In the genomic region with DNA sequence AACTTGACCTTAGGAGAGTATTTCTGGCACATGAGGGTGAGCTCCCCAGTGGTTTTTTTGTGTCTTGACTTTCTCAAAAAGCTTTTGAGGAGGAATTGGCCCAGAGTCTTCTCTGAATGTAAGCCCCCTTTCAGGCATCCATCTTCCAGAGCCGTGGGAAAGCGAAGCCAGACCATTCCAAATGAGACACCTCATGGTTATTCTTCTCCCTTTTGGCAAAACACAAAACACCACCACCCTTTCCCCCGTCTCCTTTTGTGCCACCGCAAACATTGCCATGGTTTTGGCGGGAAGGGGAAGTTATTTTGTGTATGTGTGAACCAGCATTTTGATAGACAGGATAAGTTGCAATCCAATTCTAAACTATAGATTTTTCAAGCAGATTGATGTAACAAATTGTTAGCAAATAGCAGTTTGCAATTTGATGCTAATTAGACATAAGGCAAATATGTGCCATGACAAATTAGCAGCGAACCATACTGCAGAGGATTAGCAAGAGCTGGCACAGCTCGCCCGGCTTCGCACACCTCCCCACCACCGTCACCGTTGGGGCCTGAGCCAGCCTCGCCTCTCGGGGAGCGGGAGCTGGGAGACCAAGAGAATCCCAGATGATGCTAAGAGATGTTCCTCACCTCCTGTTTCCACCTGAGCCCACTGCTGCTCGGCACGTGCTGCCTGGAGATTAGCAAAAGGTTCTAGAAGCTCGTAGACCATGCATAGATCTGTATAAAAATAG, we compare ENCODE assay signal across 14 mouse cellular contexts.
DNase-seq lines count a peak whose midpoint lies in the region; ATAC-seq lines count a peak whose summit lies in the region.
"Had no signal": no experiment of that assay in that cellular context is flagged by ENCODE, and none has a peak within 500 bp of the region (broad histone marks: within the 10 kb centered on the region; RNA-seq: fewer than 3 reads in every experiment).

No protein-coding gene starts in this region.

- H3K4me2 ChIP-seq in midbrain, embryonic 16.5 days (ENCODE audit: low read length), result no peak overlapping the region
- H3K4me2 ChIP-seq: kidney, embryonic 15.5 days; liver, embryonic 13.5 days had no signal

- no peak for DNase-seq in frontal cortex, postnatal 14 days (ENCODE audit: low spot score in 2 of 2)
- no peak for DNase-seq in midbrain, embryonic 10.5 days (ENCODE audit: low spot score)
- DNase-seq in left cerebral cortex, postnatal 36 days (ENCODE audit: low spot score in 2 of 2), result peak; percentile 27 to 58
- DNase-seq in embryo, embryonic 9.5 days (ENCODE audit: extremely low spot score), result no peak
- DNase-seq in urinary bladder, postnatal 10 days (ENCODE audit: low spot score), result no peak
- DNase-seq in kidney, adult 11 months, result no peak
- DNase-seq: heart, adult 18-20 months; heart, postnatal 36 days; liver, embryonic 13.5 days; thymus, postnatal 25 days had no signal

- H3K27me3 ChIP-seq in midbrain, embryonic 16.5 days (ENCODE audit: control insufficient read depth, insufficient read depth, low read depth, low read length), result no peaks in the 10 kb centered on the region
- no peaks in the 10 kb centered on the region for H3K27me3 ChIP-seq in midbrain, embryonic 10.5 days (ENCODE audit: low read depth, poor library complexity, severe bottlenecking)
- H3K27me3 ChIP-seq: kidney, embryonic 15.5 days; liver, embryonic 13.5 days had no signal

- H3K27ac ChIP-seq in midbrain, embryonic 16.5 days (ENCODE audit: low read length), result no peak overlapping the region
- no peak overlapping the region for H3K27ac ChIP-seq in midbrain, embryonic 10.5 days (replicated peaks)
- H3K27ac ChIP-seq: kidney, embryonic 15.5 days; liver, embryonic 13.5 days had no signal

- 72% methylated on average over 17 of the region's 17 CpGs for WGBS in midbrain, embryonic 16.5 days
- WGBS in midbrain, embryonic 10.5 days, result 91% methylated on average over 17 of the region's 17 CpGs

- ATAC-seq in frontal cortex, adult (ENCODE audit: low TSS enrichment), result peak; percentile 90
- ATAC-seq in midbrain, embryonic 16.5 days, result 0 out of 2 replicates have a peak, but pooled peaks have one; percentile 70

- no peaks in the 10 kb centered on the region for H3K36me3 ChIP-seq in midbrain, embryonic 16.5 days (ENCODE audit: control insufficient read depth, insufficient read depth, low read length)
- H3K36me3 ChIP-seq in midbrain, embryonic 10.5 days, result no peaks in the 10 kb centered on the region
- H3K36me3 ChIP-seq: kidney, embryonic 15.5 days; liver, embryonic 13.5 days had no signal

- H3K9ac ChIP-seq in midbrain, embryonic 16.5 days (ENCODE audit: low read depth, low read length), result no peak overlapping the region
- H3K9ac ChIP-seq: kidney, embryonic 15.5 days; liver, embryonic 13.5 days had no signal

- no peak overlapping the region for H3K4me3 ChIP-seq in midbrain, embryonic 16.5 days (ENCODE audit: low read depth, low read length)
- no peak overlapping the region for H3K4me3 ChIP-seq in midbrain, embryonic 10.5 days
- H3K4me3 ChIP-seq: kidney, embryonic 15.5 days; liver, embryonic 13.5 days; myocyte had no signal

- intact Hi-C loops in left cerebral cortex, postnatal 36 days (cut with DNase I), result no loop called here

- no peaks in the 10 kb centered on the region for H3K4me1 ChIP-seq in midbrain, embryonic 16.5 days (ENCODE audit: control insufficient read depth, insufficient read depth, low read length)
- no peaks in the 10 kb centered on the region for H3K4me1 ChIP-seq in midbrain, embryonic 10.5 days
- H3K4me1 ChIP-seq: kidney, embryonic 15.5 days; liver, embryonic 13.5 days had no signal

- H3K9me3 ChIP-seq in midbrain, embryonic 16.5 days (replicated peaks; ENCODE audit: control insufficient read depth, low read length, poor library complexity, severe bottlenecking), result peaks cover under 1% of the 10 kb centered on the region; the same call in 1 of the 2 replicates
- no peaks in the 10 kb centered on the region for H3K9me3 ChIP-seq in midbrain, embryonic 10.5 days (replicated peaks)
- H3K9me3 ChIP-seq: kidney, embryonic 15.5 days; liver, embryonic 13.5 days had no signal

Comparison
In these comparisons a context has a peak if more than half of its experiments do, and no peak if none do; other contexts are left out.
1. DNase-seq: peak in left cerebral cortex, postnatal 36 days (2 of 2); none in frontal cortex, postnatal 14 days (0 of 2), midbrain, embryonic 10.5 days (single experiment), embryo, embryonic 9.5 days (single experiment), urinary bladder, postnatal 10 days (single experiment) and kidney, adult 11 months (single experiment).